Mouse (Mus musculus): ENCODE results near the gene Zscan4-ps2.
"Not testable (repeated sequence)": the region's sequence is repeated elsewhere in the genome, so short reads cannot be mapped to it uniquely, and the experiment has no call there.

The Zscan4-ps2 gene

DNA sequence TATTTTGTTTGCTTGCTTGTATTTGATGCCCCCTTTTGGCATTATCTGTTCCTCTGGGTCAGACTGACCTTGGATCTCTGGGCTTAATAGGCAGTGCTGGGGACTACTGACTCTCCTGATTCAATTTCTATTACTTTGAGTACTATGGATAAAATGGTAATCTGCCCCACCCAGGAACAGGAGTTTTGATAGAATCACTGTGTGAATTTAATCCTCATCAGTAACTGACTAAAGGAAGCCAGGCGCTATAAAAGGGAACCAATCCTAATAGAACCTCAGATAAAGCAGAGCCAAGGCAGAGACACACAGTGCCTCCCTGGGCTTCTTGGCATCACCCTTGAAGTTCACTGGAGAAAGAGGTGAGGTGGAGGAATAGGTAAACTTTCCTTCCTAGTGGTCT, at the start of gene Zscan4-ps2:
Zscan4-ps2 (plus strand) TSS at position 301 of the 400 bp plus-strand sequence.
- DNase-seq (ENCODE audit: low spot score in 2 of 2) = not testable (repeated sequence)

All from frontal cortex, postnatal 10 days (tissue).